Comparison of ENCODE assay signal across 14 mouse cellular contexts in the genomic region with DNA sequence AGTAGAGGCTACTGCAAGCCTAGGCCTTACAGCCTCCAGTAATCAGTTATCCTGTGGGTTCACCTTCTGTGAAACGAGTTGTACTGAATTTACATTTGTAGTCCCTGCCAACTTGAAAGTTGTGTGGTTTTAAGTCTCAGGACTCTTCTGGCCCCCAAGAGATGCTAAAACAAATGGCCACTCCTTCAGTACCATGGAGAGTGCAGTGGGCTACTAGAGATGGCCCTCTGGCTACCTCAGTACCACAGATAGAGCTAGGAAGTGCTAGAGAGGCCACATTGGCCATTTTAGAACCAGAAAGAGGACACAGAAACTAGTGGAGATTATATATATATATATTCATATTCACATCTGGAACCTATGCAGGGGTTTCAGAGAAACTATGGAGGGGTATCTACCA. TPM values are rescaled to one million over a fixed set of nuclear protein-coding genes. Genes with fewer than 3 reads are reported as not detected.
DNase-seq lines count a peak whose midpoint lies in the region; ATAC-seq lines count a peak whose summit lies in the region.
"Had no signal": no experiment of that assay in that cellular context is flagged by ENCODE, and none has a peak within 500 bp of the region (broad histone marks: within the 10 kb centered on the region; RNA-seq: fewer than 3 reads in every experiment).

No protein-coding gene starts in this region.

- no peak for DNase-seq in neural tube, embryonic 11.5 days (ENCODE audit: low spot score)
- no peak for DNase-seq in neural tube, embryonic 10.5 days (ENCODE audit: extremely low spot score, low spot score)
- DNase-seq in gastrocnemius, adult 18-20 months (ENCODE audit: low spot score) = no peak
- no peak for DNase-seq in urinary bladder, adult 18-20 months (ENCODE audit: low spot score in 2 of 2)
- DNase-seq: adrenal gland, adult 2 months; heart, postnatal 4 days; thymus, adult 2 months had no signal

- H3K4me1 ChIP-seq in neural tube, embryonic 11.5 days (ENCODE audit: control insufficient read depth, insufficient read depth, low read length) = peaks cover 55% of the 10 kb centered on the region
- H3K4me1 ChIP-seq in forebrain, embryonic 13.5 days = peaks cover 81% of the 10 kb centered on the region
- H3K4me1 ChIP-seq in limb, embryonic 12.5 days (replicated peaks) = peaks cover 63% of the 10 kb centered on the region

- H3K36me3 ChIP-seq in neural tube, embryonic 11.5 days (ENCODE audit: control insufficient read depth, insufficient read depth, low read length) = peaks cover 11% of the 10 kb centered on the region
- H3K36me3 ChIP-seq in forebrain, embryonic 13.5 days (ENCODE audit: poor library complexity, severe bottlenecking) = peaks cover 25% of the 10 kb centered on the region
- peaks cover 25% of the 10 kb centered on the region for H3K36me3 ChIP-seq in limb, embryonic 12.5 days

- no peak for ATAC-seq in neural tube, embryonic 11.5 days (ENCODE audit: insufficient read depth, low FRiP score, low TSS enrichment)
- no peak for ATAC-seq in forebrain, embryonic 13.5 days
- no peak for ATAC-seq in limb, embryonic 12.5 days (ENCODE audit: insufficient number of reproducible peaks, insufficient read depth, low FRiP score, low TSS enrichment, low read depth)
- ATAC-seq in erythroid progenitor cell, adult 5-6 weeks (replicated peaks; ENCODE audit: low FRiP score, poor library complexity, severe bottlenecking) = no peak
- ATAC-seq: liver, embryonic 12.5 days had no signal

- 0 out of 2 replicates have a peak overlapping the region, but pooled peaks have one; percentile 13 for H3K4me3 ChIP-seq in neural tube, embryonic 11.5 days (ENCODE audit: low read depth, low read length)
- H3K4me3 ChIP-seq in forebrain, embryonic 13.5 days = peak overlapping the region; percentile 42
- H3K4me3 ChIP-seq in limb, embryonic 12.5 days (replicated peaks) = no peak overlapping the region
- H3K4me3 ChIP-seq: liver, embryonic 12.5 days; megakaryocyte, embryonic 14.5 days had no signal

- peak overlapping the region; percentile 100 for H3K27ac ChIP-seq in neural tube, embryonic 11.5 days (ENCODE audit: low read depth, low read length)
- peak overlapping the region; percentile 99 for H3K27ac ChIP-seq in forebrain, embryonic 13.5 days
- H3K27ac ChIP-seq in limb, embryonic 12.5 days = peak overlapping the region; percentile 12; the same call in 1 of the 2 replicates
- H3K27ac ChIP-seq: liver, embryonic 12.5 days had no signal

- H3K9ac ChIP-seq in neural tube, embryonic 11.5 days (ENCODE audit: low read length) = no peak overlapping the region
- peak overlapping the region; percentile 37; the same call in 1 of the 2 replicates for H3K9ac ChIP-seq in forebrain, embryonic 13.5 days
- H3K9ac ChIP-seq in limb, embryonic 12.5 days (replicated peaks) = no peak overlapping the region
- H3K9ac ChIP-seq: liver, embryonic 12.5 days had no signal

- H3K4me2 ChIP-seq in neural tube, embryonic 11.5 days (ENCODE audit: low read depth) = peak overlapping the region; percentile 26
- H3K4me2 ChIP-seq in forebrain, embryonic 13.5 days = peak overlapping the region; percentile 74
- no peak overlapping the region for H3K4me2 ChIP-seq in limb, embryonic 12.5 days
- H3K4me2 ChIP-seq: liver, embryonic 12.5 days had no signal

- no peaks in the 10 kb centered on the region for H3K9me3 ChIP-seq in neural tube, embryonic 11.5 days (ENCODE audit: control insufficient read depth, low read length)
- H3K9me3 ChIP-seq in forebrain, embryonic 13.5 days (replicated peaks) = no peaks in the 10 kb centered on the region
- no peaks in the 10 kb centered on the region for H3K9me3 ChIP-seq in limb, embryonic 12.5 days
- H3K9me3 ChIP-seq: liver, embryonic 12.5 days; megakaryocyte, embryonic 14.5 days had no signal

- 67% methylated on average over 1 of the region's 1 CpGs for WGBS in neural tube, embryonic 11.5 days
- WGBS in forebrain, embryonic 13.5 days = 23% methylated on average over 1 of the region's 1 CpGs
- WGBS in limb, embryonic 12.5 days = 71% methylated on average over 1 of the region's 1 CpGs

- no peaks in the 10 kb centered on the region for H3K27me3 ChIP-seq in neural tube, embryonic 11.5 days (ENCODE audit: control insufficient read depth, insufficient read depth, low read length)
- no peaks in the 10 kb centered on the region for H3K27me3 ChIP-seq in forebrain, embryonic 13.5 days
- H3K27me3 ChIP-seq in limb, embryonic 12.5 days = no peaks in the 10 kb centered on the region
- H3K27me3 ChIP-seq: megakaryocyte, embryonic 14.5 days had no signal

RNA-seq across cellular contexts. Expression of gene Tmem253, which starts 3.8 kb away (rescaled TPM):
- polyA plus RNA-seq in neural tube, embryonic 11.5 days (2014; fragmentation: Nextera tagmentation; extraction: Ambion mirVana) = 0.61 and 1.6 TPM in 2 replicates
- 0.63 and 0.96 TPM in 2 replicates for polyA plus RNA-seq in forebrain, embryonic 13.5 days (2015; fragmentation: Nextera tagmentation; extraction: Ambion mirVana)
- 1.00 and 1.2 TPM in 2 replicates for polyA plus RNA-seq in limb, embryonic 12.5 days (2016; fragmentation: Nextera tagmentation; extraction: Ambion mirVana)
- 1 to 10 TPM in 1 of 2 experiments, under 1 TPM in 1; 0.84 to 1.2 TPM for total RNA-seq in gastrocnemius, adult 18-20 months (2021)
- 6.5 TPM in 1 of 2 replicates, not detected in the other for total RNA-seq in erythroid progenitor cell, adult 5-6 weeks (2015; ENCODE audit: low replicate concordance)
- 0.15 TPM in 1 of 2 replicates, not detected in the other for total RNA-seq in erythroid progenitor cell, adult 5-6 weeks (2017; ENCODE audit: low replicate concordance)

RNA-seq across cellular contexts. Expression of gene Zfp219, which starts 8.8 kb away (rescaled TPM):
- polyA plus RNA-seq in neural tube, embryonic 11.5 days (2014; fragmentation: Nextera tagmentation; extraction: Ambion mirVana) = 70.6 and 83.3 TPM in 2 replicates
- polyA plus RNA-seq in forebrain, embryonic 13.5 days (2015; fragmentation: Nextera tagmentation; extraction: Ambion mirVana) = 52.3 and 58.6 TPM in 2 replicates
- polyA plus RNA-seq in limb, embryonic 12.5 days (2016; fragmentation: Nextera tagmentation; extraction: Ambion mirVana) = 51.7 and 60.9 TPM in 2 replicates
- total RNA-seq in gastrocnemius, adult 18-20 months (2021) = 10 to 100 TPM; 11.1 to 14.4 TPM
- 2.2 and 4.2 TPM in 2 replicates for total RNA-seq in erythroid progenitor cell, adult 5-6 weeks (2015; ENCODE audit: low replicate concordance)
- total RNA-seq in erythroid progenitor cell, adult 5-6 weeks (2017; ENCODE audit: low replicate concordance) = 3.9 and 4.8 TPM in 2 replicates

RNA-seq across cellular contexts. Expression of gene Arhgef40, which starts 27.2 kb away (rescaled TPM):
- polyA plus RNA-seq in neural tube, embryonic 11.5 days (2014; fragmentation: Nextera tagmentation; extraction: Ambion mirVana) = 76.7 and 77.2 TPM in 2 replicates
- polyA plus RNA-seq in forebrain, embryonic 13.5 days (2015; fragmentation: Nextera tagmentation; extraction: Ambion mirVana) = 75.9 and 84.7 TPM in 2 replicates
- 241 and 253 TPM in 2 replicates for polyA plus RNA-seq in limb, embryonic 12.5 days (2016; fragmentation: Nextera tagmentation; extraction: Ambion mirVana)
- total RNA-seq in gastrocnemius, adult 18-20 months (2021) = 10 to 100 TPM in 1 of 2 experiments, 1 to 10 TPM in 1; 7.8 to 13.7 TPM
- total RNA-seq in erythroid progenitor cell, adult 5-6 weeks (2015; ENCODE audit: low replicate concordance) = 6.5 and 20.5 TPM in 2 replicates
- total RNA-seq in erythroid progenitor cell, adult 5-6 weeks (2017; ENCODE audit: low replicate concordance) = 11.6 and 16.2 TPM in 2 replicates

RNA-seq across cellular contexts. Expression of gene Olfr221, which starts 30.6 kb away (rescaled TPM):
- not detected in 2 replicates for polyA plus RNA-seq in neural tube, embryonic 11.5 days (2014; fragmentation: Nextera tagmentation; extraction: Ambion mirVana)
- polyA plus RNA-seq in forebrain, embryonic 13.5 days (2015; fragmentation: Nextera tagmentation; extraction: Ambion mirVana) = not detected in 2 replicates
- polyA plus RNA-seq in limb, embryonic 12.5 days (2016; fragmentation: Nextera tagmentation; extraction: Ambion mirVana) = not detected in 2 replicates
- total RNA-seq in gastrocnemius, adult 18-20 months (2021) = not detected
- total RNA-seq in erythroid progenitor cell, adult 5-6 weeks (2015; ENCODE audit: low replicate concordance) = not detected in 2 replicates
- not detected in 2 replicates for total RNA-seq in erythroid progenitor cell, adult 5-6 weeks (2017; ENCODE audit: low replicate concordance)
- total RNA-seq: adrenal gland, adult 2 months; gastrocnemius, postnatal 4 days; heart, postnatal 4 days; layer of hippocampus, adult 8-10 months had no signal
- polyA plus RNA-seq: adrenal gland, adult 2 months; liver, embryonic 12.5 days; thymus, adult 2 months had no signal

Comparison
In these comparisons a context has a peak if more than half of its experiments do, and no peak if none do; other contexts are left out.
1. H3K27ac ChIP-seq: peak in every context shown above with its lines; median percentile 100 in neural tube, embryonic 11.5 days; 99 in forebrain, embryonic 13.5 days; 12 in limb, embryonic 12.5 days.